Mouse (Mus musculus) heart, adult 2 months (tissue): ENCODE data around the gene Ntng2.

ENCODE experiments used
- CTCF ChIP-seq: fragments of 200-600 bp; IDR thresholded peaks from 2 replicates; pipeline ENCODE4 v1.8.1; 2022; ENCODE audit warnings: antibody characterized with exemption, mild to moderate bottlenecking, moderate library complexity
- EP300 ChIP-seq: fragments of 200-500 bp; IDR thresholded peaks from 2 replicates; pipeline ENCODE4 v1.6.1; 2011; ENCODE audit warnings: low read depth, low read length, control low read depth; ENCODE audit not compliant: insufficient read depth
- POLR2A ChIP-seq: fragments of 200-500 bp; IDR thresholded peaks from 2 replicates; pipeline ENCODE4 v1.6.1; 2011; ENCODE audit warnings: mild to moderate bottlenecking, low read depth, low read length, control low read depth; ENCODE audit not compliant: insufficient read depth

- TF ChIP-seq POLR2A (no peak), CTCF (peak; percentile 40), EP300 (no peak)
Observed at GRCm38 (mm10) chr2:29262436-29262915, 9.7 kb upstream of the Ntng2 start.
